Mouse (Mus musculus): ENCODE measurements around the gene Marcks. TPM values are rescaled to one million over a fixed set of nuclear protein-coding genes. Genes with fewer than 3 reads are reported as not detected.

Gene Marcks
- total RNA-seq, 1 experiment from 2014 or later, result 153 TPM

- ATAC-seq (replicated peaks; ENCODE audit: insufficient number of reproducible peaks, low FRiP score, low TSS enrichment, poor library complexity, severe bottlenecking), result 0 out of 2 replicates have a peak, but pooled peaks have one; percentile 6
Observed at GRCm38 (mm10) chr10:37137531-37138310, 999 bp downstream of the Marcks start.

GRCm38 (mm10) chr10:37136981-37137518 is 1.7 kb downstream of the Marcks start:
- peak; percentile 41 for ATAC-seq (replicated peaks; ENCODE audit: insufficient number of reproducible peaks, low FRiP score, low TSS enrichment, poor library complexity, severe bottlenecking)

GRCm38 (mm10) chr10:37135951-37136751 is 2.6 kb downstream of the Marcks start:
- ATAC-seq (replicated peaks; ENCODE audit: insufficient number of reproducible peaks, low FRiP score, low TSS enrichment, poor library complexity, severe bottlenecking), result no peak

- no peak for ATAC-seq (replicated peaks; ENCODE audit: insufficient number of reproducible peaks, low FRiP score, low TSS enrichment, poor library complexity, severe bottlenecking)
Observed at GRCm38 (mm10) chr10:37133876-37134708, 4.6 kb downstream of the Marcks start.

- ATAC-seq (replicated peaks; ENCODE audit: insufficient number of reproducible peaks, low FRiP score, low TSS enrichment, poor library complexity, severe bottlenecking), result no peak
Observed at GRCm38 (mm10) chr10:37132671-37133070, 6.0 kb downstream of the Marcks start.

DNA sequence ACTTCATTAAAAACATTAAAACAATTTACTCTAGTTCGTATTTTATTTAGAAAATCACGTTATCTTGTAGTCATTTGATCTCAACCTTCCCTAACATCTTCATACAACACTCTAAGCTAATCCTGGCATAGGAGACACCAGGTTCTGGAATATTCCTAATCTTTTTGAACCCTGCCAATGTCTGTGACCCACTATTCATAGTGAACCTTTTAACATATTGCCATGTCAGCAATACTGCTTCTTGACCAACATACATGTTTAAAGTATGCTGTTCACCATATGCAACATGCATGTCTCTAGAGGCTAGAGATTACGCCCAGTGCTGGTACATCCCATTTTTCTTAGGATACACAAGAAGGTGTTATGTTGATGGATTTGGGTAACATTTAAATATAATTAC is 9.1 kb downstream of the Marcks start:
- no peak for ATAC-seq (replicated peaks; ENCODE audit: insufficient number of reproducible peaks, low FRiP score, low TSS enrichment, poor library complexity, severe bottlenecking)

GRCm38 (mm10) chr10:37115329-37115728 is 23.4 kb downstream of the Marcks start:
- ATAC-seq (replicated peaks; ENCODE audit: insufficient number of reproducible peaks, low FRiP score, low TSS enrichment, poor library complexity, severe bottlenecking), result no peak

DNA sequence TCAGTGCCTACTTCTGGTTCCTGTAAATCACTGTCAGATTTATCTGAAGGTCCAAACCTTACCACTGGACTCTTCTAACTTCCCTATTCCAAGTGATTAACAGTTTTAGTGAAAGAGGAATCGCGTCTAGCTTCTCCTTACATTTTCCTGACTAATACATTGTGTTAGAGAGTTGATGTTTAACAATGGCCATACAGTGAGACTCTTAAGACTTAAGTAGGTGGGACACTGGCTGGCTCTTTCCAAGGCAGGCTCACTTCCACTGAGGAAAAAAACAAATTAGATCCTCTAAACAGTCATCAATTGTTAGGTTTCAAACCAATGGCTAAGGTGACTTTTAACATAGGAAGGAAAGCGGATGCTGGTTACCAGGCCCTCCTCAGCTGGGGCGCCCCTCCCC is 25.9 kb downstream of the Marcks start:
- ATAC-seq (replicated peaks; ENCODE audit: insufficient number of reproducible peaks, low FRiP score, low TSS enrichment, poor library complexity, severe bottlenecking), result no peak

- no peak for ATAC-seq (replicated peaks; ENCODE audit: insufficient number of reproducible peaks, low FRiP score, low TSS enrichment, poor library complexity, severe bottlenecking)
Observed at GRCm38 (mm10) chr10:37112362-37112761, 26.4 kb downstream of the Marcks start.

DNA sequence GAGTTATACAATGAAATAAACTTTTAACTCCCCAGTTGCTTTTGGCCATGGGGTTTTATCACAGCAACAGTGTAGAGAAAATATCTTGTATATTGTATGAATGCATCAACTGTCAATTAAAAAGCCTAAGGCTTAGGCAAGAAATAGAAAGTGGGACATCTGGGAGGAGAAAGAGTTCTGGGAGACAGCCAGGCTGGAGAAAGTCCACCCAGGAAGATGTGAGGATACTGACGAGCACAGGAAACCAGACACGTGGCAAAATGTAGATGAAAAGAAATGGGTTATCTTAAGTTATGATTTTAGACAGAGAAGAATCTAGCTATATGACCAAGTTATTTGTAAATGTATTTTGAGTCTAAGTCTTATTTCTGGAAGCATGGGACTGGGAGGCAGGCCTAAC is 27.3 kb downstream of the Marcks start:
- no peak for ATAC-seq (replicated peaks; ENCODE audit: insufficient number of reproducible peaks, low FRiP score, low TSS enrichment, poor library complexity, severe bottlenecking)

DNA sequence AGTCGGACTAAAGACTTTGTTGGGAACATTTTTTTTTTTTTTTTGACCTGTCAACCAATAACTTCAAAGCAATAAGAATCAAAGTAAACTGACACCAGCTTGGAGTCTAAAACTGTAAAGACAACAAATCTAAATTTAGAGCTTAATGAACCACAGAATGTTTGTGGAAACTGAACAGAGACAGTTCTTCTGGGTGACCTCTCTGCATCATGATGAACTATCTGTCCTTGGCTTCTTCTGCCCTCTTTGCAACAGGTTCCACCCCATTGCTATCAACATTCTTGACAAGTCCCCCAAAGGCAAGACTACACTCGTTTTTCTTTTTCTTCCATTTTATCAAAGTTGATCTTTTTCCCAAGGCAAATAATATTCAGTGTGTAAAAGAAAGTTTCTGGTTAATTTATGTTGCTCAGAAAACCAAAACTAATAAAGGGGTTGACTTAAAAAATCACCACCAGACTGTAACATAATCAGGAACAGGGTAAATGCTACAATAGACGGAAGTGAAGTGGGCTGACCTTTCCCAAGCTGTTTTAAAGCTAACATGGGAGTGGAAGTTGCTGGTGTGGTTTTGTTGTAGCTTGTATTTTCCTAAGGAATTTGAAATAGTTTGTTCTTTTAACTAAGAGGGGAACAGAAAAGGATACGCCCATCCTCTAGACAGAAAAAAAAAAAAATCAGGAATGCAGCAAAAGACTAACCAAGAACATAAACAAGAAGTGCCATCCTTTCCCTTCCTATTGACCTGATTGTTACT is 31.7 kb downstream of the Marcks start:
- ATAC-seq (replicated peaks; ENCODE audit: insufficient number of reproducible peaks, low FRiP score, low TSS enrichment, poor library complexity, severe bottlenecking), result no peak

- ATAC-seq (replicated peaks; ENCODE audit: insufficient number of reproducible peaks, low FRiP score, low TSS enrichment, poor library complexity, severe bottlenecking), result 0 out of 2 replicates have a peak, but pooled peaks have one; percentile 17
Observed at GRCm38 (mm10) chr10:37106303-37106702, 32.4 kb downstream of the Marcks start.

DNA sequence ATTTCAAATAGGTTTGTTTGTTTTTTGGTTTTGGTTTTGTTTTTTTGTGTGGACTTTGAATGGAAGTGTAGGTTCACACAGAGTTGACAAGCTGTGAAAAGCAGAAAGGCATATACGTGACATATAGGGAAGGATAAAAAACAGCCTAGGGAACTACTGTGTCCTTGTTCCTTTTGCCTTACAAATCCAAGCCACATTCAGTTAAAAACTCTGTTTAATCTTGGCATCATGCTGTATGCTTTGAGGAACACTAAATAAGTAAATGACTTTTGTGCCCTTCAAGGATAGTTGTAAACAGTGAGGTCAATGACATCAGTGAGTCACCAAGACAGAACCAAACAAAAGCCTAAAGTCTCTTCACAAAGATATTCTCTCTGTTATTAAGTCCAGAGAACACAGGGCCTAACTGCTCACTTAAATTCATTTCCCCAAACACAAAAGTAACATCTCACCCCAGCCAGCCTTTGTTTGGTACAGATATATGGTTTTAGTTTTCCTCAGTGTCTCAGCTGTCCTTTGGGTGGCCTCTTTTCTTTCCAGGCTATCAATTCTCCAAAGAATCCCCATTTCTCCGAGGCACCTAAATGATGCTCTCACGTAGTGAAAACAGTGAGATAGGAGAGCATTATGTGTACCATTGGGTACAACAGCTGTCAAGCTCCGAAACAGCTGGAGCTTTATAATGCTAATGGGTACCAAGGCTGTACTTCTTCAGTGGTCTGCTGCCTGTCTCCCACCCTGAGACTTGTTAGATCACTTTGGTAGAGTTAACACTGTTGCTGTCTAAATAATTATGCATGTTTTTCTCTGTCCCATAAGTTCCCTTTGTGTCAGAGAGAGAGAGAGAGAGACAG is 36.3 kb downstream of the Marcks start:
- no peak for ATAC-seq (replicated peaks; ENCODE audit: insufficient number of reproducible peaks, low FRiP score, low TSS enrichment, poor library complexity, severe bottlenecking)

- ATAC-seq (replicated peaks; ENCODE audit: insufficient number of reproducible peaks, low FRiP score, low TSS enrichment, poor library complexity, severe bottlenecking), result no peak
Observed at GRCm38 (mm10) chr10:37101733-37102132, 37.0 kb downstream of the Marcks start.

DNA sequence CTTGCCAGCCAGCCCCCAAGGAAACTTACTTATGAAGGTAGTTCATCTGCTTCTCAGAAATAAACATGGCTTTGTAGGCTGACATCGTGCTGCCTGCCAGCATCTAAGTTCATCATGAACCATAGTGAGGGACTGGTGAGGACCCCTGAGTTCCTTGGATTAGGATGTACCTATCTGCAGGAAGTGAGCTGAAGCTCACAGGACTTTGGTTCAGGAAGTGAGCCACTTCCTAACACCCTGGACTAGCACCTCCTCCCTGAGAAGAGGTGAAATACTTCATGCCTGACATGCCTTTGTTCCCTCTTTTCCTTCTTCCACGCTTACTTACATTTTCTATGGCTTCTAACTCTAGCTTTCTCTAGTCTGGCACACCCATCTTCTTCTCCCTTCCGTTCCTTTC is 42.2 kb downstream of the Marcks start:
- ATAC-seq (replicated peaks; ENCODE audit: insufficient number of reproducible peaks, low FRiP score, low TSS enrichment, poor library complexity, severe bottlenecking), result no peak

- ATAC-seq (replicated peaks; ENCODE audit: insufficient number of reproducible peaks, low FRiP score, low TSS enrichment, poor library complexity, severe bottlenecking), result no peak
Observed at GRCm38 (mm10) chr10:37095803-37096202, 42.9 kb downstream of the Marcks start.

DNA sequence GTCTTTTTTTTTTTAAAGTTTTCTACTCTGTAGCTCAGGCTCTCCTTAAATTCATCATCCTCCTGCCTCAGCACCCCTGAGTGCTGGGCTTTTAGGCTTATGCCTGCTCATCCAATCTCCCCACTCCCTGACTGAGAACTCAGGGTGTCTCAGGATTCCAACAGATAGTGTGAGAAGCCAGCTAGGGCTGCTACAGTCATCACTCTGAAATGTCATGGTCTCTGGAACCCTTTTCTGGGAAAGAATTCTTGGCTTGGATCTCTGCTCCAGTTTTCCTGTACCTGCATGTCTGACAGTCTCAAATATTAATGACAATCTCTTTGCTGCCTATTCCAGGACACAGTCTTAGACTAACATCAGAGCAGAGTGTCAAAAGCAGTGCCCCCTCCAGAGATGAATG is 45.4 kb downstream of the Marcks start:
- ATAC-seq (replicated peaks; ENCODE audit: insufficient number of reproducible peaks, low FRiP score, low TSS enrichment, poor library complexity, severe bottlenecking), result no peak
